Mouse (Mus musculus): ENCODE measurements around the gene Ube4a.
A peak's percentile ranks its signal among the peaks of the same experiment; 100 is the strongest.

Gene Ube4a

GRCm38 (mm10) chr9:44897024-44897423 lies 68.4 kb downstream of the Ube4a start:
- no peak for DNase-seq

GRCm38 (mm10) chr9:44892664-44893063 lies 72.7 kb downstream of the Ube4a start:
- no peak for DNase-seq

- no peak for DNase-seq
Measured at GRCm38 (mm10) chr9:44891210-44891609, 74.2 kb downstream of the Ube4a start.

- no peak for DNase-seq
Measured at GRCm38 (mm10) chr9:44890122-44890521, 75.3 kb downstream of the Ube4a start.

GRCm38 (mm10) chr9:44888114-44888624 lies 77.2 kb downstream of the Ube4a start:
- no peak for DNase-seq

- DNase-seq, result no peak
Measured at GRCm38 (mm10) chr9:44882981-44883569, 82.3 kb downstream of the Ube4a start.

- DNase-seq, result peak; percentile 80
Measured at GRCm38 (mm10) chr9:44882436-44882980, 82.9 kb downstream of the Ube4a start.

GRCm38 (mm10) chr9:44881941-44882435 lies 83.4 kb downstream of the Ube4a start:
- peak; percentile 82 for DNase-seq

GRCm38 (mm10) chr9:44881221-44881871 lies 84.1 kb downstream of the Ube4a start, which contains the start of gene Kmt2a:
Gene Kmt2a, minus strand, starts transcription at chr9:44881296.
- peak; percentile 98 for DNase-seq

- peak; percentile 72 for DNase-seq
Measured at GRCm38 (mm10) chr9:44880309-44881081, 84.9 kb downstream of the Ube4a start.

GRCm38 (mm10) chr9:44879694-44880271 lies 85.6 kb downstream of the Ube4a start:
- peak; percentile 74 for DNase-seq

- DNase-seq, result peak; percentile 62
Measured at GRCm38 (mm10) chr9:44878776-44879500, 86.5 kb downstream of the Ube4a start.

- no peak for DNase-seq
Measured at GRCm38 (mm10) chr9:44877686-44878085, 87.7 kb downstream of the Ube4a start.

- DNase-seq, result peak; percentile 16
Measured at GRCm38 (mm10) chr9:44875476-44875875, 89.9 kb downstream of the Ube4a start.

GRCm38 (mm10) chr9:44874198-44874597 lies 91.2 kb downstream of the Ube4a start:
- no peak for DNase-seq

GRCm38 (mm10) chr9:44873665-44874064 lies 91.7 kb downstream of the Ube4a start:
- no peak for DNase-seq
